Mouse (Mus musculus) embryonic facial prominence, embryonic 11.5 days (tissue): Measurements from ENCODE around the gene Ufc1. TPM values are rescaled to one million over a fixed set of nuclear protein-coding genes. Genes with fewer than 3 reads are reported as not detected.

Source experiments
- ATAC-seq: fragments of 200-750 bp; cut with Nextera tagmentation; replicated peaks from 2 replicates; pipeline ENCODE4 v1.8.0; 2017; ENCODE audit warnings: low read depth; ENCODE audit not compliant: insufficient number of reproducible peaks, low FRiP score, low TSS enrichment
- DNase-seq: peaks from one replicate; pipeline ENCODE4 v3.0.0-alpha.2; 2015; ENCODE audit warnings: low spot score
- H3K27ac ChIP-seq: fragments of 300-500 bp; sonication (generic); replicated peaks from 2 replicates; pipeline ENCODE4 v1.5.1; 2014; ENCODE audit warnings: mild to moderate bottlenecking, low read depth, low read length, control low read depth
- H3K27me3 ChIP-seq: fragments of 300-500 bp; sonication (generic); 2 replicates; pipeline ENCODE4 v1.6.1; 2014; ENCODE audit warnings: mild to moderate bottlenecking, low read length, moderate library complexity, mixed read lengths; ENCODE audit not compliant: control insufficient read depth, insufficient read depth
- H3K36me3 ChIP-seq: fragments of 300-500 bp; sonication (generic); replicated peaks from 2 replicates; pipeline ENCODE4 v1.6.1; 2014; ENCODE audit warnings: low read depth, mild to moderate bottlenecking, low read length, moderate library complexity, mixed read lengths; ENCODE audit not compliant: control insufficient read depth, insufficient read depth
- H3K4me1 ChIP-seq: fragments of 300-500 bp; sonication (generic); 2 replicates; pipeline ENCODE4 v1.6.1; 2014; ENCODE audit warnings: low read length, mixed read lengths; ENCODE audit not compliant: control insufficient read depth, insufficient read depth
- H3K4me2 ChIP-seq: fragments of 300-500 bp; sonication (generic); 2 replicates; pipeline ENCODE4 v1.6.1; 2014; ENCODE audit warnings: low read depth, mild to moderate bottlenecking, control low read depth, low read length, moderate library complexity
- H3K4me3 ChIP-seq: fragments of 300-500 bp; sonication (generic); 2 replicates; pipeline ENCODE4 v1.5.1; 2014; ENCODE audit warnings: low read depth, low read length, control low read depth
- H3K9ac ChIP-seq: fragments of 300-500 bp; sonication (generic); replicated peaks from 2 replicates; pipeline ENCODE4 v1.6.1; 2014; ENCODE audit warnings: mild to moderate bottlenecking, control low read depth, low read length
- H3K9me3 ChIP-seq: fragments of 300-500 bp; sonication (generic); replicated peaks from 2 replicates; pipeline ENCODE4 v1.6.1; 2016; ENCODE audit warnings: mild to moderate bottlenecking, low read length, inconsistent platforms, mixed read lengths; ENCODE audit not compliant: control insufficient read depth
- WGBS: fragments of 180-500 bp; shearing (Covaris S2); extraction: QIAGEN DNeasy Blood & Tissue Kit; methylation state at CpG from one replicate; pipeline ENCODE4 v1.1.7; 2014; 5-methylcytosine and 5-hydroxymethylcytosine counted together
- polyA plus RNA-seq: library from polyadenylated mRNA; unstranded; fragments of >200 nt; fragmentation: Nextera tagmentation; extraction: Ambion mirVana; gene quantifications from 2 replicates; pipeline ENCODE4 v1.2.1, GENCODE M21; 2014

Gene Ufc1
- polyA plus RNA-seq, 1 experiment from 2014 or later = 114 TPM

DNA sequence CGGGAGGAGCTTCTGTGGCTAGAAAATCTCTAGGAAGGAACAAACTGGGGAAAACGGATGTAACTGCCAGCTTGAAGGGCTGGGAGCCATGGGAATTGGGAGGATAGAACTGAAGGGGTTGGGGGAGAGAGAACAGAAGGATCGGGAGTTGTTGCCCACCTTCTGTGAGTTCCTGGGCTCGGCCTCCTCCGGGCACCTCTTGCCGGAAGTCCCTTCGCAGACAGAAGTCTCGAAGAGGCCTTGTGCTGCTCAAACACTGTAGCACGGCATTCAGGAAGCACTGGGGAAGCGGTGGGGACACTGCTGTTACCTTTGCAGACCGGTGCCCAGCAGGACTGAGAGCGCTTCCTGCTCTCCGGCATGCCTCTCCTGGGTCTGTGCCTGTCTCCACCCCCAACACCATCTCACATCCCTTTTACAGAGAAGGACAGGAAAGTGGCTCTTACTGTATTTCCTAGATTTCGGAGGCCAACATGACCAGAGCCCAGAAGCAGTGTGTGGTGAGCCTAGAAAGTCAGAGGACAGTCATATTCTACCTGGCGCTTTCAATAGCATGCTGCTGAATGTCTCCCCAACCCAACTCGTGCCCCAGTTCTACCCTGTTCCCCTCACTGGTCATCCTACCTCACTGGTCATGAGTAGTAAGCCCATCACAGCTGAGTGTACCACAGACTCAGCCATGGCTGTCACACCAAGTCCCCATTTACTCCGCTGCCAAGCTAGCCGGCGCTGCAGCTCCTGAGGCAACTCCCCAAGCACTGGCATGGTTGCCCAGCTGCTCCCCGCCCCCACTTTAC, 9.5 kb downstream of the Ufc1 start:
- 87% methylated on average over 20 of the region's 20 CpGs for WGBS
- H3K9ac ChIP-seq = no peak overlapping the region
- H3K4me3 ChIP-seq = no peak overlapping the region
- DNase-seq (no peak), ATAC-seq (no peak)
- H3K36me3 ChIP-seq = no peaks in the 10 kb centered on the region; the same call in none of the 2 replicates
- no peaks in the 10 kb centered on the region for H3K27me3 ChIP-seq
- H3K4me1 ChIP-seq = 0 out of 2 replicates have a peak, but pooled peaks cover under 1% of the 10 kb centered on the region
- H3K27ac ChIP-seq = no peak overlapping the region
- H3K4me2 ChIP-seq = no peak overlapping the region
- H3K9me3 ChIP-seq = no peaks in the 10 kb centered on the region

GRCm38 (mm10) chr1:171284491-171284890, 10.3 kb downstream of the Ufc1 start:
- ATAC-seq = no peak
- Histone ChIP-seq H3K9ac (no peak overlapping the region), H3K4me2 (no peak overlapping the region), H3K4me3 (no peak overlapping the region), H3K27ac (no peak overlapping the region), H3K9me3 (no peaks in the 10 kb centered on the region), H3K27me3 (no peaks in the 10 kb centered on the region), H3K36me3 (no peaks in the 10 kb centered on the region; the same call in none of the 2 replicates), H3K4me1 (peaks cover 6% of the 10 kb centered on the region; the same call in 1 of the 2 replicates)
- DNase-seq = no peak
- WGBS = 92% methylated on average over 15 of the region's 15 CpGs

GRCm38 (mm10) chr1:171283188-171284160, 11.3 kb downstream of the Ufc1 start:
- Histone ChIP-seq H3K4me3 (no peak overlapping the region), H3K4me1 (peaks cover 6% of the 10 kb centered on the region; the same call in 1 of the 2 replicates), H3K27me3 (no peaks in the 10 kb centered on the region), H3K36me3 (no peaks in the 10 kb centered on the region), H3K9me3 (no peaks in the 10 kb centered on the region), H3K4me2 (no peak overlapping the region), H3K9ac (no peak overlapping the region), H3K27ac (no peak overlapping the region)
- DNase-seq (no peak), ATAC-seq (no peak)
- 93% methylated on average over 18 of the region's 18 CpGs for WGBS

DNA sequence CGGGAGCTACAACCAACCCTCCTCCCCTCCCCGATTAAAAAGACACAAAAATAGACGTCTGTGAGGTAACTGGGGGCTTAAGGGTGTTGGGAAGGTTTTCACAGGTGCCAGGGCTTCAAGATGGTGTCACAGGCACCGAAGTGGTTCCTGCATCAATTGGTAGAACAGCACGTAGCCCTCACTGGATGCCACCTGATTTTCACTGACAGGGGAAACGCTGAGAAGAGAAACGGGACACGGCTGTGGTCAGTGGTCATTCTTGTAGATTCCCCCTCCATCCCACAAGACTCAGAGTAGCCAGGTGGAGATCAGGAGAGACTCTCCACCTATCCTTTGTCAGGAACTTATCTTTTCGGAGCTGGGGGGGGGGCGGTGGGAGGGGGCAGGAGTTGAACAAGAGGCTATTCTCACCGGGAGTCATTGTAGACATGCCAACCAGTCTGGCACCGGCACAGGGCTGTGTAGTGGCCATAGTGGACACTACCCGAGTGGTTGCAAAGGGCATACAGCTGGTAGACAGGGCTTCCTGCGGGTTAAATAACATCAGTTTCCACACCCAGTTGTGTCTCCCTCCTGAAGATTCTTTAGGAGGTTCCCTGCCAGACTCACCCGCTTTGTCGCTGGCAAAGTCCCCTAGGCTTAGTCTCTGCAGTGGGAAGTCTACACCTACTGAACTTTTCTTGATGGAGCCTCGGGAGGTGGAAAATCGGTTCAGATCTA, 12.6 kb downstream of the Ufc1 start:
- H3K36me3 ChIP-seq = no peaks in the 10 kb centered on the region
- DNase-seq = no peak
- WGBS = 82% methylated on average over 18 of the region's 18 CpGs

DNA sequence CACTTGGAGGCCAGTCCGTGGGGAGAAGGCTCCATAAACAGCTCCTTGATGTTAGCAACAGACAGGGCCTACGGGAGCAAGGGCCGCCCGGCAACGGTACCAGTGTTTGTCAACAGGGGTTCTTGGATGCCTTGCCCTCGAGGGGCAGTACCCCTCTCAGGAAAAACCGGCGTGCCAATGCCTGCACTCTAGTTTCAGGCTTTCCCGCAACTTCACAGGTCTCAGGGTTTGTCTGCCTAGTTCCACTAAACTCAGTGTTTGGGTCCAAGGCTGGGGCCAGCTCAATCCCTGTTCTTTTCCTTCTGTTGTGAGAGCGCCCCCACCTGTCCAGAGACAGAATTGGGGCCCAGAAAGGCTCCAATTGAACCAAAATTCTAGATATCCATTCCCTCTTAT, 13.3 kb downstream of the Ufc1 start:
- 1% methylated on average over 10 of the region's 10 CpGs for WGBS
- Histone ChIP-seq H3K9me3 (no peaks in the 10 kb centered on the region), H3K4me1 (peaks cover 6% of the 10 kb centered on the region; the same call in 1 of the 2 replicates), H3K4me3 (peak overlapping the region; percentile 47), H3K27ac (peak overlapping the region; percentile 81), H3K36me3 (no peaks in the 10 kb centered on the region; the same call in 1 of the 2 replicates), H3K9ac (peak overlapping the region; percentile 64), H3K4me2 (peak overlapping the region; percentile 72), H3K27me3 (no peaks in the 10 kb centered on the region)
- DNase-seq = peak; percentile 82
- ATAC-seq = peak; percentile 12

More for the DNA sequence above, 12.6 kb downstream of the Ufc1 start:
- H3K4me1 ChIP-seq = peaks cover 6% of the 10 kb centered on the region; the same call in 1 of the 2 replicates
- H3K9me3 ChIP-seq = no peaks in the 10 kb centered on the region
- ATAC-seq = no peak
- no peaks in the 10 kb centered on the region for H3K27me3 ChIP-seq
- H3K27ac ChIP-seq = no peak overlapping the region
- H3K4me3 ChIP-seq = peak overlapping the region; percentile 47; the same call in 1 of the 2 replicates
- H3K4me2 ChIP-seq = no peak overlapping the region; the same call in 1 of the 2 replicates
- no peak overlapping the region for H3K9ac ChIP-seq

GRCm38 (mm10) chr1:171280916-171281527, 13.8 kb downstream of the Ufc1 start, which contains the start of gene Ppox:
Gene Ppox, minus strand, starts transcription at chr1:171281186.
- WGBS = under 1% methylated on average over 26 of the region's 26 CpGs
- Histone ChIP-seq H3K27ac (peak within 1 kb of the TSS; percentile 81), H3K27me3 (no peaks in the 10 kb centered on the region), H3K4me1 (peaks cover 6% of the 10 kb centered on the region; the same call in 1 of the 2 replicates), H3K4me2 (peak within 1 kb of the TSS; percentile 78), H3K9me3 (no peaks in the 10 kb centered on the region), H3K9ac (peak within 1 kb of the TSS; percentile 78), H3K4me3 (peak within 1 kb of the TSS; percentile 70), H3K36me3 (no peaks in the 10 kb centered on the region; the same call in none of the 2 replicates)
- DNase-seq = peak; percentile 97
- peak; percentile 97 for ATAC-seq
